Mouse (Mus musculus): ENCODE data around the gene Add2. TPM values are rescaled to one million over a fixed set of nuclear protein-coding genes. Genes with fewer than 3 reads are reported as not detected.
A peak's percentile ranks its signal among the peaks of the same experiment; 100 is the strongest.

Gene Add2
- polyA plus RNA-seq, 1 experiment from 2014 or later: 1.8 TPM

DNA sequence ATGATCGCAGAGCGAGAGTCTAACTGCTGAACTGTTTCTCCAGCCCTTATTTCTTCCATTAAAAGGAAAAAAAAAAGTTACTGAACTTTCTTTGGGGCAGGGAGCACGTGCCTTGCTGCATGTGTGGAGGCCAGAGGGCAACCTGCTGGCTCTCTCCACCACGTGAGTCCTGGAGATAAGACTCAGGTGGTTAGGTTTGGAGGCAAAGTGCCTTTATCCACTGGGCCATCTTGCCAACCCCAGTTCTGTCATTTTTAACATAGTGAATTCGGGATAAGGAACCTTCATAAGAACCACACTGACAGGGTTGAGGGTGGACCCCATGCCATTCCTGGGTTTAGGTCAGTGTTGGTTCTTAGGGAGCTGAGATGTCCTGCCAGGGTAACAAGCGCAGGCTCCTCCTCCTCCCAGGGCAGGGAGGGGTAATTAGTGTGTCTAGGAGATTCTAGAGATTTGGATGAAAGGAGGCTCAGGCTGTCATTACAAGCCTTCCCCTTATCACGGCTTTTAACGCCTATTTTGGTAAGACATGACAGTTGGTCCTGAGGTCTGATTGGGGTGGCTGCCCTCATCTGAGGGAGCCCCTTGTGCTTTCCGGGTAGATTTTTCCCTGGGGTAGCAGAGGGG lies 101.5 kb downstream of the Add2 start:
- DNase-seq (ENCODE audit: low spot score): no peak
- no peak overlapping the region for H3K9ac ChIP-seq (ENCODE audit: low read depth, low read length)
- H3K27me3 ChIP-seq (ENCODE audit: insufficient read depth, low read length): no peaks in the 10 kb centered on the region
- ATAC-seq (replicated peaks; ENCODE audit: low FRiP score, low read depth): no peak
- H3K36me3 ChIP-seq (ENCODE audit: insufficient read depth, low read length): no peaks in the 10 kb centered on the region
- WGBS: 65% methylated on average over 9 of the region's 9 CpGs
- no peak for TF ChIP-seq CTCF (IDR thresholded peaks at IDR 0.05; ENCODE audit: low read depth)
- H3K4me1 ChIP-seq (replicated peaks; ENCODE audit: insufficient read depth, low read length): no peaks in the 10 kb centered on the region
- H3K9me3 ChIP-seq (replicated peaks; ENCODE audit: low read length): no peaks in the 10 kb centered on the region
- no peak overlapping the region for H3K27ac ChIP-seq
- no peak overlapping the region for H3K4me3 ChIP-seq (replicated peaks; ENCODE audit: low read depth, low read length)
- no peak overlapping the region for H3K4me2 ChIP-seq (ENCODE audit: low read length)

DNA sequence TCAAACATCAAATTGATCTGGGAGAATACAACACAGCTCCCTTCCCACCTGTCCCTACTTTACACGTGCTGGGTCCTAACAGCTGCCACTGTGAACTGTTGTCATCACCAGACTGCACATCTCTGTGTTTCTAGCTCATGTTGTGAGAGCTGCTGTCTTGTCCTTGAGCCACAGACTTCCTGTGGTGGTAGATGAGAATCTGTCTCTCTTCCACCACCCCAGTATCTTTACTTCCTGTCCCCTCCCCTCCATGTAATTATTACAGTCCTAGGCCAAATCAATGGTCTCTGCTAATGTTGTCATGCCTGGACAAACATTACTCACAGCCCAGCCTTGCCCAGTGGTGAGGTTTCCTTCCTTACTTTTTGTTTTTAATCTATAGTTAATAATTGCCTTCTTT lies 105.4 kb downstream of the Add2 start:
- WGBS: 62% methylated on average over 1 of the region's 1 CpGs
- H3K36me3 ChIP-seq (ENCODE audit: insufficient read depth, low read length): no peaks in the 10 kb centered on the region
- no peak for ATAC-seq (replicated peaks; ENCODE audit: low FRiP score, low read depth)
- DNase-seq (ENCODE audit: low spot score): no peak
- TF ChIP-seq CTCF (IDR thresholded peaks at IDR 0.05; ENCODE audit: low read depth): no peak
- H3K4me1 ChIP-seq (replicated peaks; ENCODE audit: insufficient read depth, low read length): no peaks in the 10 kb centered on the region
- no peaks in the 10 kb centered on the region for H3K27me3 ChIP-seq (ENCODE audit: insufficient read depth, low read length)
- H3K4me2 ChIP-seq (ENCODE audit: low read length): no peak overlapping the region
- no peak overlapping the region for H3K4me3 ChIP-seq (replicated peaks; ENCODE audit: low read depth, low read length)
- H3K9ac ChIP-seq (ENCODE audit: low read depth, low read length): no peak overlapping the region
- H3K9me3 ChIP-seq (replicated peaks; ENCODE audit: low read length): no peaks in the 10 kb centered on the region
- no peak overlapping the region for H3K27ac ChIP-seq

DNA sequence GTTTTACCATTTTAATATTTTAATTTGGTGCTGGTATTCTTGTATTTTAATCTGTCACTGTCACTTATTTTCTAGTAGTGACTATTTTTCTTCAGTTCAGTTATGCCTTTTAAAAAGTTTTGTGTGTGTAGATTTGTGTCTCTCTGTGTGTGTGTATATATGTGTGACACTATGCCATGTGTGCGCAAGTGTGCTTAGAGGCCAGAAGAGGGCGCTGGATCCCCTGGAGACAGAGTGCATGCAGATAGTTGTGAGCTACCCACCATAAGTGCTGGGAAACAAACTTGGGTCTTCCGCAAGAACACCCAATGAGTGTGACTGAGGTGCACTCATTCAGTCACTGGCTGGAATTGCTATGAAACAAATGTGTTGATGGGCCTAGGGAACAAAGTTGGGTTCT lies 107.7 kb downstream of the Add2 start:
- TF ChIP-seq CTCF (IDR thresholded peaks at IDR 0.05; ENCODE audit: low read depth): no peak; the same call in 1 of the 2 replicates
- WGBS: 90% methylated on average over 3 of the region's 3 CpGs
- DNase-seq (ENCODE audit: low spot score) (no peak), ATAC-seq (replicated peaks; ENCODE audit: low FRiP score, low read depth) (no peak)
- H3K9me3 ChIP-seq (replicated peaks; ENCODE audit: low read length): no peaks in the 10 kb centered on the region
- H3K27me3 ChIP-seq (ENCODE audit: insufficient read depth, low read length): no peaks in the 10 kb centered on the region
- no peaks in the 10 kb centered on the region for H3K4me1 ChIP-seq (replicated peaks; ENCODE audit: insufficient read depth, low read length)
- no peak overlapping the region for H3K4me3 ChIP-seq (replicated peaks; ENCODE audit: low read depth, low read length)
- H3K4me2 ChIP-seq (ENCODE audit: low read length): no peak overlapping the region
- no peak overlapping the region for H3K9ac ChIP-seq (ENCODE audit: low read depth, low read length)
- no peak overlapping the region for H3K27ac ChIP-seq
- H3K36me3 ChIP-seq (ENCODE audit: insufficient read depth, low read length): no peaks in the 10 kb centered on the region

DNA sequence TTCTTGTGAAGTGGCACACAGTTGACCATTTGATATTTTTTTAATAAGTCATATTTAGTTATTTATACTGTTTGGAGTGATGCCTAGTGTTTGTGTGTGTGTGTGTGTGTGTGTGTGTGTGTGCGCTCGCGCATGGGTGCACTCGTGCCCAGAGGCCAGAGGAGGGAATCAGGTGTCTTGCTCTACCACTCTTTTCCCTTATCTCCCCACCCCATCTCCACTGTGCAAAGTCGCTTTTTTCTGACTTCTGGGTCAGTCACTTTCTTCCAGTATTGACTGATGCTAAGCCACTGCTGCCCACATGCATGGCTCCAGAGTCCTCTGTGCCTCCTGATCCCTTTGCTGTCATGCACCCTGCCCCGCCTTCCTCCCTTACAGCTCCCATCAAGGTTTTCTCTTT lies 112.8 kb downstream of the Add2 start:
- no peak for TF ChIP-seq CTCF (IDR thresholded peaks at IDR 0.05; ENCODE audit: low read depth)
- H3K9ac ChIP-seq (ENCODE audit: low read depth, low read length): no peak overlapping the region
- DNase-seq (ENCODE audit: low spot score): no peak
- H3K27me3 ChIP-seq (ENCODE audit: insufficient read depth, low read length): no peaks in the 10 kb centered on the region
- H3K4me2 ChIP-seq (ENCODE audit: low read length): no peak overlapping the region
- H3K27ac ChIP-seq: no peak overlapping the region
- H3K36me3 ChIP-seq (ENCODE audit: insufficient read depth, low read length): no peaks in the 10 kb centered on the region
- 77% methylated on average over 6 of the region's 6 CpGs for WGBS
- no peaks in the 10 kb centered on the region for H3K4me1 ChIP-seq (replicated peaks; ENCODE audit: insufficient read depth, low read length)
- ATAC-seq (replicated peaks; ENCODE audit: low FRiP score, low read depth): no peak; the same call in 1 of the 2 replicates
- H3K4me3 ChIP-seq (replicated peaks; ENCODE audit: low read depth, low read length): no peak overlapping the region
- no peaks in the 10 kb centered on the region for H3K9me3 ChIP-seq (replicated peaks; ENCODE audit: low read length)

DNA sequence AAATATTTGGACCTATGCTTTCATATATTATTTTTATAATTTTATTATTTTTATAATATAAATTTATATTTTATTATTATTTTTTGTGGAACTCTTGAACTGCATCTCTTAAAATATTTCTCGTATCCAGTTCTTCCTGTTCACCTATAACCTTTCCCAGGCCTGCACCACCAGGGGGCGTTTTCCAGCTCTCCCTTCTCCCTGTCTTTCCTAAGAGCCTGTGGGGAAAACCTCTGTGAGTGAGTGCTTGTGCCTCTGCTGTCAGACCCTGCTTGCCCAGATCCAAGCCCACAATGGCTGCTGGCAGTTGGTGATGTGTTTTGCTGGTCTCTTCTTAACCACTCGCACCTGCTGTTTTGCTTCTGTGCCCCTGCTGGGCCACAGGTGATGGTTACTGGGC lies 113.3 kb downstream of the Add2 start:
- DNase-seq (ENCODE audit: low spot score): peak; percentile 92
- H3K4me3 ChIP-seq (replicated peaks; ENCODE audit: low read depth, low read length): no peak overlapping the region
- ATAC-seq (replicated peaks; ENCODE audit: low FRiP score, low read depth): no peak
- H3K9me3 ChIP-seq (replicated peaks; ENCODE audit: low read length): no peaks in the 10 kb centered on the region
- WGBS: 24% methylated on average over 3 of the region's 3 CpGs
- peak; percentile 77 for TF ChIP-seq CTCF (IDR thresholded peaks at IDR 0.05; ENCODE audit: low read depth)
- no peak overlapping the region for H3K9ac ChIP-seq (ENCODE audit: low read depth, low read length)
- H3K4me2 ChIP-seq (ENCODE audit: low read length): no peak overlapping the region
- H3K27me3 ChIP-seq (ENCODE audit: insufficient read depth, low read length): no peaks in the 10 kb centered on the region
- H3K4me1 ChIP-seq (replicated peaks; ENCODE audit: insufficient read depth, low read length): no peaks in the 10 kb centered on the region
- H3K36me3 ChIP-seq (ENCODE audit: insufficient read depth, low read length): no peaks in the 10 kb centered on the region
- no peak overlapping the region for H3K27ac ChIP-seq

DNA sequence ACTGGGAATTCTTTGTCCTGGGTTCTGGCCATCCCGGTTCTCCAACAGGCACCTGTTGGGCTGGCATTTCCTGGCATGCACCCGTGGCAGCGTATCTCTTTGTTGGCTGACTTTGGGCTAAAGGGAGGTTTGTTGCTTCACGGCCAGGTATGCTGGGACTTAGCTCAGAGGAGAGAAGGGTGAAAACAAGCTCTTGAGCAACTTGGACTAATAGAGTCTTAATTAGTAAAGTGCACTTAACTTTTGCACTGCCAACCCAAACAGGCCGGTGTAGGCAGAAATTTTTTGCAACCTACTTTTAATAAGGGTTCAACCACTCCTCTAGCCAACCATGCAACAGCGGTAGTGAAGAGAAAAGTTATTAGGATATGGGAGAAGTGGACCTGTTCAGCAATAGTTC lies 116.5 kb downstream of the Add2 start:
- no peak for DNase-seq (ENCODE audit: low spot score)
- no peak for TF ChIP-seq CTCF (IDR thresholded peaks at IDR 0.05; ENCODE audit: low read depth)
- Histone ChIP-seq H3K4me1 (replicated peaks; ENCODE audit: insufficient read depth, low read length) (no peaks in the 10 kb centered on the region), H3K27me3 (ENCODE audit: insufficient read depth, low read length) (no peaks in the 10 kb centered on the region), H3K27ac (no peak overlapping the region), H3K9me3 (replicated peaks; ENCODE audit: low read length) (no peaks in the 10 kb centered on the region), H3K36me3 (ENCODE audit: insufficient read depth, low read length) (no peaks in the 10 kb centered on the region), H3K4me3 (replicated peaks; ENCODE audit: low read depth, low read length) (no peak overlapping the region), H3K4me2 (ENCODE audit: low read length) (no peak overlapping the region), H3K9ac (ENCODE audit: low read depth, low read length) (no peak overlapping the region)
- WGBS: 94% methylated on average over 6 of the region's 6 CpGs
- ATAC-seq (replicated peaks; ENCODE audit: low FRiP score, low read depth): no peak

DNA sequence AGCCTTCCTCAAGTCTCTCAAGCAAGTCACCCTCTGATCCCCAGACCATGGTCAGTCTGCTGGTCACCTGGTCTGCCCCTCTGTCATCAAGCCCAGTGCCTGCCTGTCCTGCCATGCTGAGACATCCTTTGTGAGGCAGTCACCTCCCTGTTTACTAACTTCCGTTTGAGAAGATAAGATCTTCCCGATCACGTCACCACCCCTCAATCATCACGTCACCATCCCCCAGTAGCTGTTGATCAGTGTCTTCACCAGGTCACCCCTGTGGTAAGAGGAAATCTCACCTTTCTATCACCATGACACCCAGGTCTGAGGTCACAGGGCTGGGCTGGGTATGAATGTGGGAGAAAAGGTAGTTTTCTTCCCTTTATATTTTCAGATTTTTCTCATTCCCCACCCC lies 120.0 kb downstream of the Add2 start:
- H3K9ac ChIP-seq (ENCODE audit: low read depth, low read length): no peak overlapping the region
- H3K4me1 ChIP-seq (replicated peaks; ENCODE audit: insufficient read depth, low read length): no peaks in the 10 kb centered on the region
- no peak overlapping the region for H3K4me3 ChIP-seq (replicated peaks; ENCODE audit: low read depth, low read length)
- no peaks in the 10 kb centered on the region for H3K36me3 ChIP-seq (ENCODE audit: insufficient read depth, low read length)
- WGBS: 33% methylated on average over 4 of the region's 4 CpGs
- ATAC-seq (replicated peaks; ENCODE audit: low FRiP score, low read depth) (no peak), DNase-seq (ENCODE audit: low spot score) (no peak)
- H3K27me3 ChIP-seq (ENCODE audit: insufficient read depth, low read length): no peaks in the 10 kb centered on the region
- no peaks in the 10 kb centered on the region for H3K9me3 ChIP-seq (replicated peaks; ENCODE audit: low read length)
- H3K27ac ChIP-seq: no peak overlapping the region
- H3K4me2 ChIP-seq (ENCODE audit: low read length): no peak overlapping the region
- TF ChIP-seq CTCF (IDR thresholded peaks at IDR 0.05; ENCODE audit: low read depth): no peak
